Mouse (Mus musculus) adrenal gland, adult 2 months (tissue): ENCODE results near the gene Dusp22. TPM values are rescaled to one million over a fixed set of nuclear protein-coding genes. Genes with fewer than 3 reads are reported as not detected.

ENCODE experiments used
- DNase-seq: peaks from one replicate; pipeline ENCODE4 v3.0.0; 2021
- polyA plus RNA-seq: library from polyadenylated mRNA; depleted of rRNA; stranded (reverse); fragments of >200 nt; gene quantifications from 2 replicates; pipeline ENCODE4 v1.2.3, GENCODE M21; 2012
- total RNA-seq, 2 experiments: library from RNA; stranded (reverse); gene quantifications; 2 replicates each; pipeline ENCODE4 v1.2.3; 2021

Dusp22 gene
- total and polyA plus RNA-seq, 3 experiments, result 9.5 to 29.6 (median 21.8) TPM

GRCm38 (mm10) chr13:30715573-30715972 lies 55.8 kb downstream of the Dusp22 start:
- no peak for DNase-seq

- no peak for DNase-seq
These were observed 56.8 kb downstream of the Dusp22 start for GRCm38 (mm10) chr13:30716611-30717010.

GRCm38 (mm10) chr13:30722601-30723000 lies 62.8 kb downstream of the Dusp22 start:
- no peak for DNase-seq

GRCm38 (mm10) chr13:30723258-30723657 lies 63.5 kb downstream of the Dusp22 start:
- no peak for DNase-seq

- no peak for DNase-seq
These were observed 64.1 kb downstream of the Dusp22 start for GRCm38 (mm10) chr13:30723858-30724257.

- peak; percentile 63 for DNase-seq
These were observed 65.0 kb downstream of the Dusp22 start for GRCm38 (mm10) chr13:30724691-30725271.

GRCm38 (mm10) chr13:30726879-30727278 lies 67.1 kb downstream of the Dusp22 start:
- no peak for DNase-seq

GRCm38 (mm10) chr13:30728155-30728554 lies 68.4 kb downstream of the Dusp22 start:
- DNase-seq, result no peak

GRCm38 (mm10) chr13:30729245-30729644 lies 69.4 kb downstream of the Dusp22 start:
- peak; percentile 37 for DNase-seq

GRCm38 (mm10) chr13:30730104-30730793 lies 70.5 kb downstream of the Dusp22 start:
- no peak for DNase-seq

GRCm38 (mm10) chr13:30732709-30733445 lies 73.1 kb downstream of the Dusp22 start:
- no peak for DNase-seq

GRCm38 (mm10) chr13:30736721-30737120 lies 76.9 kb downstream of the Dusp22 start:
- no peak for DNase-seq

- DNase-seq, result no peak
These were observed 77.5 kb downstream of the Dusp22 start for GRCm38 (mm10) chr13:30737257-30737656.

GRCm38 (mm10) chr13:30738310-30738840 lies 78.6 kb downstream of the Dusp22 start:
- no peak for DNase-seq

- no peak for DNase-seq
These were observed 81.4 kb downstream of the Dusp22 start for GRCm38 (mm10) chr13:30741172-30741571.

GRCm38 (mm10) chr13:30742411-30742970 lies 82.7 kb downstream of the Dusp22 start:
- DNase-seq, result no peak

- DNase-seq, result no peak
These were observed 85.3 kb downstream of the Dusp22 start for GRCm38 (mm10) chr13:30745121-30745520.

- DNase-seq, result no peak
These were observed 87.3 kb downstream of the Dusp22 start for GRCm38 (mm10) chr13:30747068-30747467.

- no peak for DNase-seq
These were observed 87.7 kb downstream of the Dusp22 start for GRCm38 (mm10) chr13:30747504-30747903.

- DNase-seq, result no peak
These were observed 88.5 kb downstream of the Dusp22 start for GRCm38 (mm10) chr13:30748321-30748720.

GRCm38 (mm10) chr13:30749021-30749556 lies 89.3 kb downstream of the Dusp22 start, which contains the start of gene Irf4:
Irf4 (plus strand) TSS chr13:30749226.
- peak; percentile 77 for DNase-seq

GRCm38 (mm10) chr13:30749557-30750141 lies 89.8 kb downstream of the Dusp22 start:
- DNase-seq, result peak; percentile 19
